Mouse (Mus musculus): ENCODE results near the gene Usp32. TPM values are rescaled to one million over a fixed set of nuclear protein-coding genes. Genes with fewer than 3 reads are reported as not detected.

Gene Usp32
- 77.4 TPM for polyA plus RNA-seq (2014; fragmentation: Illumina TruSeq; extraction: RNeasy Lipid Tissue Mini Kit (QIAGEN cat#74804))

DNA sequence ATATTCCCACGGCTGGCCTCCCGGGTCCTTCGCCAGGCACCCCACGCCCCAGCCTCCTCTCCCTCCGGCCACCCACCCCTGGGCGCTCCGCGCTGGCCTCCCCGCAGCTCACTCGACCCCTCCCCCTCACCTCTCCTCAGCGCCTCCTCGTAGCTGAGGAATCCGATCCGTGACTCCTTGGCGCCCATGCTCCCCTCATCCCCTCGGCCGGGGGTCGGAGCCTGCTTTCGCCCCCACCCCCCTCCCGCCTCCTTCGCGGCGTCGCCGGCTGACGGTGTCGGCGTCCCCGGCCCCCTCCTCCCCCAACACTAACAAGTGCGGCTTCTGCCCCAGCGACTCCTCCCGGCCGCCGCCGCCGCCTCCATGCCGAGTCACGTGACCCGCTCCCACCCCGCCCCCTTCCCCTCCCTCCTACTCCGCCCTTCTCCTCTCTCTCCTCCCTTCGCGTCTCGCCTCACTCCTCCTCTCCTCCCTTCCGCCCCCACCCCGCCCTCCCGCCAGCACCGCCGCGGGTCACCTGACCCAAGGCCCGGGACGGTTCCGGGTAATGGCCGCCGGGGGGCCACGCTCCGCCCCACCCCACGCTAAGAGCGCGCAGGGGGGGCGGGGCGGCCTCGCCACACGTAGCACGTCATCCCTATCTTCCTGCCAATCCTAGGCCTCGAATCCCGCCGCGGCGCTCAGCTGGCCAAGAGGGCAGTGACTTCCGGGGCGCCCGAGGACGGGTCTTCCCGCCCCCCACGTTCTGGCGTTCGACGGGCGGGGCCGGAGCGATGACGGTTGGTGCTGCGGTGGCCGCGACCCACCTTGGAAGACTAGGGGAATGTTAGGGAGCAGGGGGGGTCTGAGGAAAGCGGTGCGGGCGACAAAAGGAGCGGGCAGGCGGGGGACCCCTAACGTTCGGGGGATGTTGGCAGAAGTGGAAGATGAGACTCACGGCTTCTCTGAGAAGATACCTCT, at the start of gene Usp32:
Usp32 (minus strand) TSS at position 581 of the 960 bp plus-strand sequence.

GRCm38 (mm10) chr11:85170058-85170740, 30.2 kb upstream of the Usp32 start, which contains the start of gene 1700125H20Rik:
1700125H20Rik (plus strand) TSS chr11:85170404.

GRCm38 (mm10) chr11:84957591-84958270, 182.2 kb downstream of the Usp32 start, which contains the start of gene Car4:
Car4 (plus strand) TSS chr11:84957786.

Other genes starting within 250 kb of the Usp32 start
- 6.0 TPM for gene Znhit3, start 223.8 kb downstream of the Usp32 start, polyA plus RNA-seq (2014; fragmentation: Illumina TruSeq; extraction: RNeasy Lipid Tissue Mini Kit (QIAGEN cat#74804))
- gene Car4, start 182.4 kb downstream of the Usp32 start, polyA plus RNA-seq (2014; fragmentation: Illumina TruSeq; extraction: RNeasy Lipid Tissue Mini Kit (QIAGEN cat#74804)), result 0.63 TPM
- not detected for gene 1700125H20Rik, start 30.2 kb upstream of the Usp32 start, polyA plus RNA-seq (2014; fragmentation: Illumina TruSeq; extraction: RNeasy Lipid Tissue Mini Kit (QIAGEN cat#74804))
- gene Appbp2, start 95.0 kb upstream of the Usp32 start, polyA plus RNA-seq (2014; fragmentation: Illumina TruSeq; extraction: RNeasy Lipid Tissue Mini Kit (QIAGEN cat#74804)), result 151 TPM
- 40.4 TPM for gene Ppm1d, start 171.1 kb upstream of the Usp32 start, polyA plus RNA-seq (2014; fragmentation: Illumina TruSeq; extraction: RNeasy Lipid Tissue Mini Kit (QIAGEN cat#74804))
- 12.7 TPM for gene Bcas3, start 213.0 kb upstream of the Usp32 start, polyA plus RNA-seq (2014; fragmentation: Illumina TruSeq; extraction: RNeasy Lipid Tissue Mini Kit (QIAGEN cat#74804))